Mouse (Mus musculus): ENCODE measurements around the gene Nkx2-4. TPM values are rescaled to one million over a fixed set of nuclear protein-coding genes. Genes with fewer than 3 reads are reported as not detected.

Nkx2-4 gene
- polyA plus RNA-seq, 1 experiment from 2014 or later: not detected

GRCm38 (mm10) chr2:147069077-147069476 lies 16.2 kb downstream of the Nkx2-4 start:
- Histone ChIP-seq H3K4me3 (no peak overlapping the region), H3K27me3 (replicated peaks) (no peaks in the 10 kb centered on the region), H3K27ac (no peak overlapping the region), H3K36me3 (peaks cover 14% of the 10 kb centered on the region), H3K9ac (no peak overlapping the region), H3K9me3 (no peaks in the 10 kb centered on the region), H3K4me2 (replicated peaks) (no peak overlapping the region), H3K4me1 (0 out of 2 replicates have a peak, but pooled peaks cover 5% of the 10 kb centered on the region)
- peak; percentile 77 for ATAC-seq (ENCODE audit: low FRiP score, low read depth)
- WGBS: 13% methylated on average over 1 of the region's 1 CpGs

- Histone ChIP-seq H3K4me3 (no peak overlapping the region), H3K9me3 (no peaks in the 10 kb centered on the region)
- ATAC-seq (ENCODE audit: low FRiP score, low read depth): no peak
Measured at GRCm38 (mm10) chr2:147067480-147068246, 17.6 kb downstream of the Nkx2-4 start.

GRCm38 (mm10) chr2:147053229-147053892 lies 31.9 kb downstream of the Nkx2-4 start:
- H3K4me3 ChIP-seq: no peak overlapping the region
- WGBS: 95% methylated on average over 2 of the region's 2 CpGs
- no peaks in the 10 kb centered on the region for H3K4me1 ChIP-seq
- H3K36me3 ChIP-seq: peaks cover 53% of the 10 kb centered on the region
- no peak for ATAC-seq (ENCODE audit: low FRiP score, low read depth)
- H3K9ac ChIP-seq: no peak overlapping the region
- H3K27me3 ChIP-seq (replicated peaks): no peaks in the 10 kb centered on the region
- no peaks in the 10 kb centered on the region for H3K9me3 ChIP-seq
- H3K27ac ChIP-seq: no peak overlapping the region
- H3K4me2 ChIP-seq (replicated peaks): no peak overlapping the region

More at GRCm38 (mm10) chr2:147067480-147068246, 17.6 kb downstream of the Nkx2-4 start:
- H3K4me2 ChIP-seq (replicated peaks): no peak overlapping the region
- H3K27ac ChIP-seq: no peak overlapping the region
- no peaks in the 10 kb centered on the region for H3K27me3 ChIP-seq (replicated peaks)
- 91% methylated on average over 1 of the region's 1 CpGs for WGBS
- H3K36me3 ChIP-seq: peaks cover 17% of the 10 kb centered on the region
- H3K4me1 ChIP-seq: 0 out of 2 replicates have a peak, but pooled peaks cover 5% of the 10 kb centered on the region
- no peak overlapping the region for H3K9ac ChIP-seq

GRCm38 (mm10) chr2:147047051-147047450 lies 38.2 kb downstream of the Nkx2-4 start:
- Histone ChIP-seq H3K27ac (no peak overlapping the region), H3K9ac (no peak overlapping the region), H3K27me3 (replicated peaks) (no peaks in the 10 kb centered on the region), H3K4me3 (no peak overlapping the region), H3K9me3 (no peaks in the 10 kb centered on the region), H3K4me1 (no peaks in the 10 kb centered on the region), H3K4me2 (replicated peaks) (no peak overlapping the region), H3K36me3 (peaks cover 42% of the 10 kb centered on the region)
- 94% methylated on average over 3 of the region's 3 CpGs for whole genome bisulfite sequencing
- no peak for ATAC-seq (ENCODE audit: low FRiP score, low read depth)

- Histone ChIP-seq H3K9ac (no peak overlapping the region), H3K36me3 (peaks cover 26% of the 10 kb centered on the region), H3K4me2 (replicated peaks) (no peak overlapping the region), H3K9me3 (no peaks in the 10 kb centered on the region), H3K27ac (no peak overlapping the region), H3K4me3 (no peak overlapping the region), H3K4me1 (no peaks in the 10 kb centered on the region), H3K27me3 (replicated peaks) (no peaks in the 10 kb centered on the region)
- 92% methylated on average over 2 of the region's 2 CpGs for WGBS
- no peak for ATAC-seq (ENCODE audit: low FRiP score, low read depth)
Measured at GRCm38 (mm10) chr2:147035864-147036263, 49.4 kb downstream of the Nkx2-4 start.

Other genes with a start within 250 kb of the Nkx2-4 start
- 31.4 and 34.1 TPM in 2 replicates for gene Kiz, start 229.6 kb downstream of the Nkx2-4 start, polyA plus RNA-seq (2016; fragmentation: Nextera tagmentation; extraction: Ambion mirVana)
- gene Xrn2, start 72.4 kb downstream of the Nkx2-4 start, polyA plus RNA-seq (2016; fragmentation: Nextera tagmentation; extraction: Ambion mirVana): 85.4 and 91.7 TPM in 2 replicates
- gene Nkx2-2, start 108.8 kb upstream of the Nkx2-4 start, polyA plus RNA-seq (2016; fragmentation: Nextera tagmentation; extraction: Ambion mirVana): 3.7 and 4.7 TPM in 2 replicates